In genomic region chr14:69544033-69544432, GRCm38 (mm10) we compare ENCODE assay signal across 13 mouse cellular contexts. TPM values are rescaled to one million over a fixed set of nuclear protein-coding genes. Genes with fewer than 3 reads are reported as not detected.
"Had no signal": no experiment of that assay in that cellular context is flagged by ENCODE, and none has a peak within 500 bp of the region (broad histone marks: within the 10 kb centered on the region; RNA-seq: fewer than 3 reads in every experiment).

No protein-coding gene starts in this region.

RNA-seq across cellular contexts. Expression of gene Gm27179, which starts 31.7 kb away (rescaled TPM):
- total RNA-seq: megakaryocyte-erythroid progenitor cell, adult 5-6 weeks had no signal
- polyA plus RNA-seq: liver, embryonic 16.5 days; lung, embryonic 14.5 days; lung, embryonic 16.5 days; midbrain, embryonic 10.5 days; midbrain, embryonic 12.5 days; midbrain, embryonic 14.5 days; midbrain, embryonic 16.5 days; neural tube, embryonic 12.5 days; neural tube, embryonic 14.5 days; stomach, embryonic 14.5 days; thymus, postnatal 0 days had no signal

RNA-seq across cellular contexts. Expression of gene Gm16867, which starts 40.9 kb away (rescaled TPM):
- polyA plus RNA-seq: lung, embryonic 14.5 days; lung, embryonic 16.5 days; midbrain, embryonic 10.5 days; midbrain, embryonic 12.5 days; midbrain, embryonic 14.5 days; midbrain, embryonic 16.5 days; neural tube, embryonic 12.5 days; neural tube, embryonic 14.5 days; stomach, embryonic 14.5 days; stomach, embryonic 16.5 days; thymus, postnatal 0 days had no signal
